Comparison of ENCODE assay signal across 17 mouse cellular contexts in the genomic region with DNA sequence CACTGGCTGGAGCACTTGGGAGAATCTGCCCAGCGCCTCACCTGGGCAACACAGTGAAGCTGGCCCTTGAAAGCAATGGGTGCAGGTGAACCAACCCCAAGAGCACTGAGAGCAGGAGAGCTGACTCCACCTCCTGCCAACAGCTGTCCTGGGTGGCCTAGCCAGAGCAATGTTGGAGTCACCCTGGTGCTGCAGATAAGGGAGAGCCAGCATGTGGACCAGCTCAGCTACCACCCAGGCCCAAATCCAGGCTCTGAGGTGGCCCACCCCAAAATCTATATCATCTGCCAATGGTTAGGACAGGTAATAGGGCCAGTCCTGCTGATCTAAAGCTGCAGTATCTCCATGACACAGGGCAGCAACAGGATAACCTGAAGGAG.
"Had no signal": no experiment of that assay in that cellular context is flagged by ENCODE, and none has a peak within 500 bp of the region (broad histone marks: within the 10 kb centered on the region; RNA-seq: fewer than 3 reads in every experiment).

No protein-coding gene starts in this region.

- H3K4me3 ChIP-seq: limb, embryonic 12.5 days; liver, embryonic 15.5 days; megakaryocyte, embryonic 14.5 days; neural tube, embryonic 13.5 days had no signal

- H3K36me3 ChIP-seq: limb, embryonic 12.5 days; liver, embryonic 15.5 days; neural tube, embryonic 13.5 days had no signal

- H3K9ac ChIP-seq: limb, embryonic 12.5 days; liver, embryonic 15.5 days; neural tube, embryonic 13.5 days had no signal

- H3K4me2 ChIP-seq: limb, embryonic 12.5 days; liver, embryonic 15.5 days; neural tube, embryonic 13.5 days had no signal

- H3K9me3 ChIP-seq: limb, embryonic 12.5 days; liver, embryonic 15.5 days; megakaryocyte, embryonic 14.5 days; neural tube, embryonic 13.5 days had no signal

- H3K27me3 ChIP-seq: limb, embryonic 12.5 days; liver, embryonic 15.5 days; neural tube, embryonic 13.5 days had no signal

- ATAC-seq: intestine, embryonic 16.5 days; lung, postnatal 0 days had no signal

- H3K4me1 ChIP-seq: limb, embryonic 12.5 days; liver, embryonic 15.5 days; neural tube, embryonic 13.5 days had no signal

- DNase-seq: kidney, adult 2 months; kidney, postnatal 25 days; layer of hippocampus, adult 9-11 months; layer of hippocampus, postnatal 36 days; liver; lung, adult 2 months; lung, postnatal 4 days; midbrain, embryonic 14.5 days; right cerebral cortex, postnatal 14 days; thymus, adult 2 months; thymus, postnatal 25 days had no signal

- H3K27ac ChIP-seq: limb, embryonic 12.5 days; liver, embryonic 15.5 days; neural tube, embryonic 13.5 days had no signal
